Mouse (Mus musculus) layer of hippocampus, postnatal 36 days (tissue): ENCODE measurements around the gene Zfp385c. TPM values are rescaled to one million over a fixed set of nuclear protein-coding genes. Genes with fewer than 3 reads are reported as not detected.

Source experiments
- DNase-seq, 2 experiments: peaks; one replicate each; pipeline ENCODE4 v3.0.0; 2022
- total RNA-seq, 2 experiments: library from RNA; stranded (reverse); gene quantifications; 2 replicates each; pipeline ENCODE4 v1.2.3; 2021

Gene Zfp385c
- under 1 TPM; 0.15 to 0.66 TPM for total RNA-seq

- no peak for DNase-seq
These were observed at the start of gene Zfp385c for GRCm38 (mm10) chr11:100692164-100692616. Gene Zfp385c, minus strand, starts transcription at chr11:100692455.

GRCm38 (mm10) chr11:100741348-100741747 is 49.1 kb upstream of the Zfp385c start:
- no peak for DNase-seq

GRCm38 (mm10) chr11:100738749-100739148 is 46.5 kb upstream of the Zfp385c start:
- DNase-seq, result no peak

GRCm38 (mm10) chr11:100738066-100738604 is 45.9 kb upstream of the Zfp385c start, which contains the start of gene Rab5c:
Gene Rab5c, minus strand, starts transcription at chr11:100738215.
- DNase-seq, result peak; percentile 99

- DNase-seq, result no peak
These were observed 45.0 kb upstream of the Zfp385c start for GRCm38 (mm10) chr11:100737105-100737733.

GRCm38 (mm10) chr11:100736746-100737080 is 44.5 kb upstream of the Zfp385c start:
- DNase-seq, result no peak

GRCm38 (mm10) chr11:100735954-100736745 is 43.9 kb upstream of the Zfp385c start:
- DNase-seq, result no peak

- DNase-seq, result no peak
These were observed 43.0 kb upstream of the Zfp385c start for GRCm38 (mm10) chr11:100735134-100735865.

- DNase-seq, result no peak
These were observed 38.4 kb upstream of the Zfp385c start for GRCm38 (mm10) chr11:100730477-100731205.

GRCm38 (mm10) chr11:100729976-100730375 is 37.7 kb upstream of the Zfp385c start:
- no peak for DNase-seq

- DNase-seq, result no peak
These were observed 36.3 kb upstream of the Zfp385c start for GRCm38 (mm10) chr11:100728601-100729000.

- no peak for DNase-seq
These were observed 34.9 kb upstream of the Zfp385c start for GRCm38 (mm10) chr11:100727201-100727600.

- DNase-seq, result no peak
These were observed 32.8 kb upstream of the Zfp385c start for GRCm38 (mm10) chr11:100724919-100725512.

GRCm38 (mm10) chr11:100722493-100723028 is 30.3 kb upstream of the Zfp385c start:
- no peak for DNase-seq

- DNase-seq, result no peak
These were observed 29.7 kb upstream of the Zfp385c start for GRCm38 (mm10) chr11:100721776-100722492.

- DNase-seq, result no peak
These were observed 29.0 kb upstream of the Zfp385c start for GRCm38 (mm10) chr11:100721254-100721653.

- DNase-seq, result no peak
These were observed 28.1 kb upstream of the Zfp385c start for GRCm38 (mm10) chr11:100720345-100720744.

GRCm38 (mm10) chr11:100719893-100720292 is 27.6 kb upstream of the Zfp385c start:
- DNase-seq, result no peak

GRCm38 (mm10) chr11:100719312-100719711 is 27.1 kb upstream of the Zfp385c start:
- DNase-seq, result no peak

GRCm38 (mm10) chr11:100718866-100719265 is 26.6 kb upstream of the Zfp385c start:
- no peak for DNase-seq

- DNase-seq, result no peak
These were observed 26.2 kb upstream of the Zfp385c start for GRCm38 (mm10) chr11:100718462-100718861.
